Mouse (Mus musculus) hindbrain, embryonic 13.5 days (tissue): Measurements from ENCODE around the gene H2-M10.3. TPM values are rescaled to one million over a fixed set of nuclear protein-coding genes. Genes with fewer than 3 reads are reported as not detected.

Source experiments
- polyA plus RNA-seq: library from polyadenylated mRNA; unstranded; fragments of >200 nt; fragmentation: Nextera tagmentation; extraction: Ambion mirVana; gene quantifications from 2 replicates; pipeline ENCODE4 v1.2.1, GENCODE M21; 2015

The H2-M10.3 gene
- polyA plus RNA-seq, 1 experiment from 2014 or later, result not detected

Other genes starting within 250 kb of the H2-M10.3 start
- gene Gm19684, start 246.7 kb downstream of the H2-M10.3 start, polyA plus RNA-seq, result not detected in 2 replicates
- gene Gm7030, start 239.0 kb downstream of the H2-M10.3 start, polyA plus RNA-seq, result not detected in 2 replicates
- not detected in 2 replicates for gene Gm8909, start 199.9 kb downstream of the H2-M10.3 start, polyA plus RNA-seq
- gene H2-T3, start 178.1 kb downstream of the H2-M10.3 start, polyA plus RNA-seq, result not detected in 2 replicates
- 104 and 122 TPM in 2 replicates for gene Rpp21, start 110.3 kb downstream of the H2-M10.3 start, polyA plus RNA-seq
- 28.3 and 29.7 TPM in 2 replicates for gene Trim39, start 96.2 kb downstream of the H2-M10.3 start, polyA plus RNA-seq
- gene H2-M10.2, start 81.9 kb downstream of the H2-M10.3 start, polyA plus RNA-seq, result 0.16 TPM in 1 of 2 replicates, not detected in the other
- gene H2-M10.1, start 42.3 kb downstream of the H2-M10.3 start, polyA plus RNA-seq, result not detected in 2 replicates
- gene H2-M10.4, start 93.9 kb upstream of the H2-M10.3 start, polyA plus RNA-seq, result not detected in 2 replicates
- not detected in 2 replicates for gene H2-M11, start 178.7 kb upstream of the H2-M10.3 start, polyA plus RNA-seq